Mouse (Mus musculus): ENCODE measurements at regions not wholly inside any gene's neighbourhood (a gene's known extent, or its start where the extent isn't known, plus 50 kb on each side); places are given as distances from the start of the nearest gene placed in this dataset.

GRCm38 (mm10) chr7:111270874-111271273, 188.0 kb upstream of the Eif4g2 start:
- TF ChIP-seq CTCF (IDR thresholded peaks at IDR 0.05) (no peak), EP300 (IDR thresholded peaks at IDR 0.05) (no peak)

Measured in lung, postnatal 0 days (tissue).